Mouse (Mus musculus): ENCODE results near the gene Pithd1. TPM values are rescaled to one million over a fixed set of nuclear protein-coding genes. Genes with fewer than 3 reads are reported as not detected.

The Pithd1 gene
- polyA plus RNA-seq, 1 experiment, result 31.8 TPM

- peaks cover 11% of the 10 kb centered on the region; the same call in 1 of the 2 replicates for H3K4me1 ChIP-seq (ENCODE audit: control insufficient read depth, insufficient read depth, low read length)
- no peak overlapping the region for H3K4me3 ChIP-seq (ENCODE audit: insufficient read depth, low read depth, low read length)
- H3K36me3 ChIP-seq (ENCODE audit: control insufficient read depth, insufficient read depth, low read length), result no peaks in the 10 kb centered on the region
- 78% methylated on average over 19 of the region's 19 CpGs for WGBS
- no peak overlapping the region for H3K27ac ChIP-seq (ENCODE audit: insufficient read depth, low read depth, low read length)
- DNase-seq, result no peak
- no peaks in the 10 kb centered on the region for H3K27me3 ChIP-seq (replicated peaks; ENCODE audit: control insufficient read depth, insufficient read depth, low read length)
- no peak for TF ChIP-seq POLR2A (IDR thresholded peaks at IDR 0.05; ENCODE audit: low read depth, low read length)
- no peak for TF ChIP-seq CTCF (conservative IDR thresholded peaks at IDR 0.05; ENCODE audit: insufficient read depth, insufficient read length, low read depth, low read length)
Measured at GRCm38 (mm10) chr4:135968271-135968869, 18.7 kb downstream of the Pithd1 start.

GRCm38 (mm10) chr4:135967086-135967760, 19.8 kb downstream of the Pithd1 start:
- TF ChIP-seq POLR2A (IDR thresholded peaks at IDR 0.05; ENCODE audit: low read depth, low read length) (no peak), CTCF (conservative IDR thresholded peaks at IDR 0.05; ENCODE audit: insufficient read depth, insufficient read length, low read depth, low read length) (no peak)
- no peak overlapping the region for H3K4me3 ChIP-seq (ENCODE audit: insufficient read depth, low read depth, low read length)

DNA sequence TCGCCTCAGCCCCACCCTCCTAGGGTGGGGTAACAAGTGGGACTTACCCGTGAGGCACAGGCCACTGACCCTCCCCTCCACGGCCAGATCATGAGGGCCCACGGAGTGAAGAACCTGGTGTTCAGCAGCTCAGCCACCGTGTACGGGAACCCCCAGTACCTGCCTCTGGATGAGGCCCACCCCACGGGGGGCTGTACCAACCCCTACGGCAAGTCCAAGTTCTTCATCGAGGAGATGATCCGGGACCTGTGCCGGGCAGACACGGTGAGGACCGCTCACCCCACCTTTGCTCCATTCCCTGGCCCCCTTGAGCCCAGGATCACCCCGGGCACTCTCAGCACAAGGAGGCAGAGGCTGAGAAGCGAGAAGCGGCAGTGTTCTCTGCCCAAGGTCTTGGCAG, 20.8 kb downstream of the Pithd1 start:
- H3K4me1 ChIP-seq (ENCODE audit: control insufficient read depth, insufficient read depth, low read length), result peaks cover 8% of the 10 kb centered on the region; the same call in 1 of the 2 replicates
- no peak overlapping the region for H3K27ac ChIP-seq (ENCODE audit: insufficient read depth, low read depth, low read length)
- H3K36me3 ChIP-seq (ENCODE audit: control insufficient read depth, insufficient read depth, low read length), result no peaks in the 10 kb centered on the region
- no peak for DNase-seq
- H3K4me3 ChIP-seq (ENCODE audit: insufficient read depth, low read depth, low read length), result no peak overlapping the region
- no peaks in the 10 kb centered on the region for H3K27me3 ChIP-seq (replicated peaks; ENCODE audit: control insufficient read depth, insufficient read depth, low read length)
- WGBS, result 89% methylated on average over 16 of the region's 16 CpGs
- TF ChIP-seq CTCF (conservative IDR thresholded peaks at IDR 0.05; ENCODE audit: insufficient read depth, insufficient read length, low read depth, low read length), result no peak

More at GRCm38 (mm10) chr4:135967086-135967760, 19.8 kb downstream of the Pithd1 start:
- 88% methylated on average over 18 of the region's 18 CpGs for WGBS
- no peaks in the 10 kb centered on the region for H3K27me3 ChIP-seq (replicated peaks; ENCODE audit: control insufficient read depth, insufficient read depth, low read length)
- DNase-seq, result no peak
- H3K4me1 ChIP-seq (ENCODE audit: control insufficient read depth, insufficient read depth, low read length), result peaks cover 13% of the 10 kb centered on the region; the same call in 1 of the 2 replicates
- H3K27ac ChIP-seq (ENCODE audit: insufficient read depth, low read depth, low read length), result no peak overlapping the region
- no peaks in the 10 kb centered on the region for H3K36me3 ChIP-seq (ENCODE audit: control insufficient read depth, insufficient read depth, low read length)

- Histone ChIP-seq H3K36me3 (ENCODE audit: control insufficient read depth, insufficient read depth, low read length) (no peaks in the 10 kb centered on the region), H3K4me1 (ENCODE audit: control insufficient read depth, insufficient read depth, low read length) (peaks cover 8% of the 10 kb centered on the region; the same call in 1 of the 2 replicates), H3K4me3 (ENCODE audit: insufficient read depth, low read depth, low read length) (no peak overlapping the region), H3K27ac (ENCODE audit: insufficient read depth, low read depth, low read length) (0 out of 2 replicates have a peak overlapping the region, but pooled peaks have one; percentile 11), H3K27me3 (replicated peaks; ENCODE audit: control insufficient read depth, insufficient read depth, low read length) (no peaks in the 10 kb centered on the region)
- WGBS, result 76% methylated on average over 9 of the region's 9 CpGs
- DNase-seq, result no peak
- TF ChIP-seq POLR2A (IDR thresholded peaks at IDR 0.05; ENCODE audit: low read depth, low read length) (no peak), CTCF (conservative IDR thresholded peaks at IDR 0.05; ENCODE audit: insufficient read depth, insufficient read length, low read depth, low read length) (no peak)
Measured at GRCm38 (mm10) chr4:135965113-135965512, 22.0 kb downstream of the Pithd1 start.

DNA sequence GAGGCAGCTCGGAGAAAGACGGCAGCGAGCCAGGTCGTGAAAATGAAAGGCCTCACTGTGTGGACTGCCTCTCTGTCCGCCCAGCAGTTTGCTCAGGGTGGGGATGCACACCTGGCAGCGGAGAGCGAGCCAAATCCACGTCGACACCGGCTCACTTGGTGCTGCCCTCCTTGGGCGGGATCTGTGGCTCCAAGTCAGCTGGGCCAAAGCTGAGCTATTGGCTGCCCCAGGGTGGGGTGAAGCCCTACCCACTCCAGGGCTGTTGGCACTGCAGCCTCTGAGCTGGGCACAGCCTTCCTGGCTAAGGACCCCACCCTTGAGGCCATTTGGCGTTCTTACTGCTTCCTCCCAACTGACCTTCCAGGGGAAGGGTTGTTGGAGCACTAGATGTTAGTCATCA, 22.6 kb downstream of the Pithd1 start:
- DNase-seq, result peak; percentile 84
- no peaks in the 10 kb centered on the region for H3K27me3 ChIP-seq (replicated peaks; ENCODE audit: control insufficient read depth, insufficient read depth, low read length)
- WGBS, result under 1% methylated on average over 12 of the region's 12 CpGs
- peak overlapping the region; percentile 70 for H3K4me3 ChIP-seq (ENCODE audit: insufficient read depth, low read depth, low read length)
- peak; percentile 33 for TF ChIP-seq POLR2A (IDR thresholded peaks at IDR 0.05; ENCODE audit: low read depth, low read length)
- peak; percentile 11; the same call in 1 of the 2 replicates for TF ChIP-seq CTCF (conservative IDR thresholded peaks at IDR 0.05; ENCODE audit: insufficient read depth, insufficient read length, low read depth, low read length)
- H3K27ac ChIP-seq (ENCODE audit: insufficient read depth, low read depth, low read length), result peak overlapping the region; percentile 11; the same call in 1 of the 2 replicates
- peaks cover 8% of the 10 kb centered on the region; the same call in 1 of the 2 replicates for H3K4me1 ChIP-seq (ENCODE audit: control insufficient read depth, insufficient read depth, low read length)
- no peaks in the 10 kb centered on the region for H3K36me3 ChIP-seq (ENCODE audit: control insufficient read depth, insufficient read depth, low read length)

DNA sequence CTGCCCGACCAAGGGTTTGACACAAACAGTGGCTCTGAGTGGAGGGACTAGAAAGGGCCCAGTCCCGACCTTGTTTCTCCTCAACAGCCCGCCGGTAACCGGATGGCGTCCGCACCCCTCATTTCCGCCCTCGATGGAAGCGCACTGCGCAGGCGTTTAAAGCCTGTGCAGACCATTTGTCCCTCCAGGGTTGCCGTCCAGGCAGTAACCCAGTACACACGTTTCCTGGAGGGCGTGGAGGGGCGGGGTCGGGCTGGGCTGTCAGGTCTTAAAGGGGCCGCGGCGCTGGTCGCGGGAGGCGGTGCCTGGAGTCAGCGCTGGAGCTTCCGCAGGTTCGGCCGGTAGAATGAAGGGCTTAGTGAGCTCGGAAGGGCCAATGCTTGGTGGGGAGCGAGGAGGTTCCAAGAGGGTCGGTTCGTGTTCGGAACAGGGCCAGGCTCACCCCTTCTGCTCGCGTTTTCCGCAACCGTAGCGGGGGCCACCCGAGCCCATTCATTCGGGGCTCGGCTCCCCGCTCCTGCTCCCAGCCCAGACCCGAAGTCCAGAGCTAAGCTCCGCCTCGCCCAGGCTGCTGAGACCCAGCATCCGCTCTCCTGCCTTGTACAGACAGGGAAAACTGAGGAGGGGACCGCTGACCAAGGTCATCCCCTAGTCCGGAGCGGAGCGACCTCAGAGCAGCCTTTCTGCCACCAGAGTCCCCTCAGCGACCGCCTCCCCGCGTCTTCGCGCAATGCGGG, 23.4 kb downstream of the Pithd1 start, which contains the start of gene Gale:
TSS of gene Gale (plus strand) at position 271 of the 737 bp plus-strand sequence.
- no peak for TF ChIP-seq CTCF (conservative IDR thresholded peaks at IDR 0.05; ENCODE audit: insufficient read depth, insufficient read length, low read depth, low read length)
- peak; percentile 95 for TF ChIP-seq POLR2A (IDR thresholded peaks at IDR 0.05; ENCODE audit: low read depth, low read length)
- DNase-seq, result peak; percentile 97
- Histone ChIP-seq H3K27me3 (replicated peaks; ENCODE audit: control insufficient read depth, insufficient read depth, low read length) (no peaks in the 10 kb centered on the region), H3K4me1 (ENCODE audit: control insufficient read depth, insufficient read depth, low read length) (peaks cover 12% of the 10 kb centered on the region; the same call in 1 of the 2 replicates), H3K27ac (ENCODE audit: insufficient read depth, low read depth, low read length) (peak within 1 kb of the TSS; percentile 96), H3K36me3 (ENCODE audit: control insufficient read depth, insufficient read depth, low read length) (no peaks in the 10 kb centered on the region), H3K4me3 (ENCODE audit: insufficient read depth, low read depth, low read length) (peak within 1 kb of the TSS; percentile 76)
- WGBS, result under 1% methylated on average over 56 of the region's 56 CpGs
